Mouse (Mus musculus) liver, postnatal 0 days (tissue): Measurements from ENCODE around the gene Lrrc38.

Experiments
- CTCF ChIP-seq: sonication (generic); IDR thresholded peaks from 2 replicates; pipeline ENCODE4 v1.5.1; 2016; ENCODE audit warnings: antibody characterized with exemption, low read depth
- EP300 ChIP-seq: IDR thresholded peaks from 2 replicates; pipeline ENCODE4 v1.6.1; 2016; ENCODE audit warnings: antibody characterized with exemption, low read depth, mild to moderate bottlenecking

DNA sequence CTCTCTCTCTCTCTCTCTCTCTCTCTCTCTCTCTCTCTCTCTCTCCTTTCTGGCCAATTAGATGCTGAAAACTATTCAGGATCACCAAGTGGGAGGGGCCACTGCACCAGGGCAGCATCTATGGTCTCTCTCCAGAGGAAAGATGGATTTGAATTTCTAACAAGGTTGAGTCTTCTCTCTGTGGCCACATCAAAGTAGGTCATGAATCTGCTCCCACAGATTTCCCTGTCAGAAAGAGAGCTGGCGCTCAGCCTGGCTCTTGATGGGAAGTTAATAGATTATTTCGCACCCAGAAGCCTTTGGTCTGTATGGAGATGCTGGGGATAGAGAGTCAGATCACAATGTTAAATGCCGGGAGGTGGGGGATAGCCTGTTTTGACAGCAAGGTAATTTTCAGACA, 32.6 kb downstream of the Lrrc38 start:
- TF ChIP-seq CTCF (no peak), EP300 (no peak)
